Mouse (Mus musculus) stomach, postnatal 0 days (tissue): ENCODE results near the gene Slc1a3. TPM values are rescaled to one million over a fixed set of nuclear protein-coding genes. Genes with fewer than 3 reads are reported as not detected.

Experiments used
- ATAC-seq: fragments of 200-750 bp; cut with Nextera tagmentation; 2 replicates; pipeline ENCODE4 v1.8.0; 2017; ENCODE audit not compliant: low FRiP score, low TSS enrichment
- DNase-seq: peaks from one replicate; pipeline ENCODE4 v3.0.0-alpha.2; 2016; ENCODE audit warnings: low spot score
- H3K27ac ChIP-seq: fragments of 300-500 bp; sonication (generic); replicated peaks from 2 replicates; pipeline ENCODE4 v1.5.1; 2014; ENCODE audit warnings: mild to moderate bottlenecking, control low read depth
- H3K27me3 ChIP-seq: fragments of 300-500 bp; sonication (generic); 2 replicates; pipeline ENCODE4 v1.6.1; 2014; ENCODE audit warnings: low read length; ENCODE audit not compliant: control insufficient read depth, insufficient read depth
- H3K36me3 ChIP-seq: fragments of 300-500 bp; sonication (generic); 2 replicates; pipeline ENCODE4 v1.6.1; 2014; ENCODE audit warnings: low read length, mixed read lengths; ENCODE audit not compliant: control insufficient read depth, insufficient read depth
- H3K4me1 ChIP-seq: fragments of 300-500 bp; sonication (generic); replicated peaks from 2 replicates; pipeline ENCODE4 v1.6.1; 2014; ENCODE audit warnings: antibody characterized with exemption; ENCODE audit not compliant: control insufficient read depth, insufficient read depth
- H3K4me2 ChIP-seq: fragments of 300-500 bp; sonication (generic); replicated peaks from 2 replicates; pipeline ENCODE4 v1.6.1; 2014; ENCODE audit warnings: low read depth, mild to moderate bottlenecking, control low read depth, moderate library complexity
- H3K4me3 ChIP-seq: fragments of 300-500 bp; sonication (generic); 2 replicates; pipeline ENCODE4 v1.5.1; 2014; ENCODE audit warnings: low read depth, low read length, control low read depth
- H3K9ac ChIP-seq: fragments of 300-500 bp; sonication (generic); 2 replicates; pipeline ENCODE4 v1.6.1; 2014; ENCODE audit warnings: mild to moderate bottlenecking, low read length, control low read depth, mixed read lengths
- H3K9me3 ChIP-seq: fragments of 300-500 bp; sonication (generic); 2 replicates; pipeline ENCODE4 v1.6.1; 2016; ENCODE audit warnings: low read length; ENCODE audit not compliant: control insufficient read depth
- CTCF ChIP-seq: IDR thresholded peaks from 2 replicates; pipeline ENCODE4 v1.5.1; 2016; ENCODE audit warnings: antibody characterized with exemption, low read depth, mild to moderate bottlenecking, moderate library complexity
- EP300 ChIP-seq: optimal IDR thresholded peaks from 2 replicates; pipeline ENCODE3; 2016; ENCODE audit warnings: antibody characterized with exemption
- WGBS: fragments of 180-500 bp; shearing (Covaris S2); extraction: QIAGEN DNeasy Blood & Tissue Kit; methylation state at CpG from one replicate; pipeline ENCODE4 v1.1.7; 2014; 5-methylcytosine and 5-hydroxymethylcytosine counted together
- polyA plus RNA-seq: library from polyadenylated mRNA; unstranded; fragments of >200 nt; fragmentation: Nextera tagmentation; extraction: Ambion mirVana; gene quantifications from 2 replicates; pipeline ENCODE4 v1.2.1, GENCODE M21; 2015

Gene Slc1a3
- polyA plus RNA-seq, 1 experiment from 2014 or later, result 4.8 TPM

DNA sequence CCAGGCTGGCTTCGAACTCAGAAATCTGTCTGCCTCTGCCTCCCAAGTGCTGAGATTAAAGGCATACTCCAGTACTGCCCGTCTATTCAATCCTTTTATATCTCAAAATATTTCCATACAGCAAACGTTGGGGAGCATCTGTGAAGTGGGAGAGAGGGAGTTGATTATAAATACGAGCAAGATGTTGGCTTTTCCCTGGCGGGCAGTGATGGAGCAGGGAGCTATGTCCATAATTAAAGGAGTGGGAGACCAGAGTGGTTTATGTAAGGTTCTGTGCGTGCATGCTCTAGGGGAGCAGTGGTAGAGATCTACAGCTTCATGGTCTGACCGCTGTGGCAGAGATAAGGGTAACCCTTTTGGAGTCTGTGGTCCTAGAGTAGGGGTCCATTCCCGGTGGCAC lies 30.2 kb upstream of the Slc1a3 start:
- WGBS, result 87% methylated on average over 8 of the region's 8 CpGs
- H3K36me3 ChIP-seq, result no peaks in the 10 kb centered on the region
- no peak overlapping the region for H3K4me3 ChIP-seq
- H3K27ac ChIP-seq, result no peak overlapping the region
- H3K4me1 ChIP-seq, result no peaks in the 10 kb centered on the region
- ATAC-seq, result no peak
- H3K27me3 ChIP-seq, result no peaks in the 10 kb centered on the region
- no peaks in the 10 kb centered on the region for H3K9me3 ChIP-seq
- no peak overlapping the region for H3K9ac ChIP-seq
- DNase-seq, result no peak
- TF ChIP-seq CTCF (no peak), EP300 (no peak)
- no peak overlapping the region for H3K4me2 ChIP-seq

DNA sequence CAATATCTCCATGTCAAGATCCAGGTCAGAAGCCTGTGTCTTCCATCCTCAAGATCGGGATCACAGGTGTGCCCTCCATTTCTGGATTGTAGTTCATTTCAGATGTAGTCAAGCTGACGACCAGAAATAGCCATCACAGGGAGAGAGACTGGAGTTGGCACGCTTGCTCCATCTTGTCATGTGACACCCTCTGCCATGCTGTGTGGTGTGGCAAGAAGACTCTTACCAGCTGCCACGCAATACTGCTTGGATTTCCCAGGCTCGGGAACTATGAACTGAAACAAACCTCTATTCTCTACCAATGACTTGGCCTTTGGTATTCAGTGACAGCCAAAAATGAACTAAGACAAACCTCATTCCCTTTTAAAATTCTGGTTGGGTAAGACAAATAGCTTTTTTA lies 27.6 kb upstream of the Slc1a3 start:
- no peak overlapping the region for H3K4me3 ChIP-seq
- no peak overlapping the region for H3K4me2 ChIP-seq
- ATAC-seq (no peak), DNase-seq (no peak)
- 77% methylated on average over 5 of the region's 5 CpGs for WGBS
- no peaks in the 10 kb centered on the region for H3K4me1 ChIP-seq
- no peak overlapping the region for H3K9ac ChIP-seq
- no peaks in the 10 kb centered on the region for H3K27me3 ChIP-seq
- H3K36me3 ChIP-seq, result no peaks in the 10 kb centered on the region
- no peak for TF ChIP-seq CTCF
- TF ChIP-seq EP300, result no peak
- H3K27ac ChIP-seq, result no peak overlapping the region
- no peaks in the 10 kb centered on the region for H3K9me3 ChIP-seq

DNA sequence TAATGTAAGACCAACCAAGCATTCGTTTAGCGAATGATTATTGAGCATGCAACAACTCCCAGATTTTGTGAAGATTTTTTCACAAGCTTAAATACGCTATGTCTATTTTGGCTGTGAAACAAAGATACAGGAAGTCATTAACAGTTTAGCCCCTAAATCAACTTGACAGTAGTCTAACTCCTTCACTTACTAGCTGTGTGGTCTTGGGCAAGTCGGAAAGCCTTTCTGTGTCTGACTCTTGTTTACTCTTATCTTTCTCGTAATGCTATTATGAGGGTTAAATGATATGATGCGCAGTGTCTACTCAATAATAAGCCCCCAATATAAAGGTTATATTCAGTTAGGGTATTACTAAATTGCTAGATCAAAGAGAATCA lies 23.8 kb upstream of the Slc1a3 start:
- DNase-seq (no peak), ATAC-seq (no peak)
- Histone ChIP-seq H3K4me2 (no peak overlapping the region), H3K4me1 (no peaks in the 10 kb centered on the region), H3K27me3 (no peaks in the 10 kb centered on the region), H3K9ac (no peak overlapping the region), H3K36me3 (no peaks in the 10 kb centered on the region), H3K9me3 (no peaks in the 10 kb centered on the region), H3K4me3 (no peak overlapping the region), H3K27ac (no peak overlapping the region)
- TF ChIP-seq CTCF, result no peak
- 52% methylated on average over 6 of the region's 6 CpGs for WGBS

DNA sequence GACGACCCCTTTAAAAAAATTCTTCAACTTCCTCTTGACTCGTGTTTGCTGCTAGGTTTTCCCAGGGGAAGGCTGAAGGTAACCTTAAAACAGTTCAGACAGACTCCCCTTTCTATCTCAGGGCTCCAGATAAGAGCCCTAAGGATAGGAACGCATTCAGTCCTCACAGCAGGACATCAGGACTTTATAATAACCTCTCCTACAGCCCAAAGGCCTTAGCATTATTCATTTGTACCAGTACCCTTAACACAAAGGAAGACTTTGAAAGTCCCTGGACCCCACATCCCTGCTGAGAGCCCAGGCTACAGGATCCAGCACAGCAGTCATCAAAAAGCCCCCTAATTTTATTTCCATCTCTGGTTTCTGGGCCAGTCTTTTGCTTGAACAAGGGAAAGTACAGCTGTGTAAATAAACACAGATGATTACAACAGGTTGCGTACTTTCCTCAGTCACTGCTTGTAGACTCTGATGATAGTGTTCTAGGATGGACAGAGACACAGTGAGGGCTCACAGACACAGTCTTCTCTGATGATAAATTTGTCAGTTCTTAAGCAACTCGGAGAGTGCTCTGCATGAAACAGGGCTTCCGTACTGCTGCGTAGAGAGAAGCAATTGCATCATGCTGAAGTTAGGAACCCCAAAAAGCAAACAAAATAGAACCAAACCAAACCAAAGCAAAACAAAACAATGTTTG lies 23.3 kb upstream of the Slc1a3 start:
- TF ChIP-seq EP300 (no peak), CTCF (no peak)
- 24% methylated on average over 7 of the region's 7 CpGs for WGBS
- no peak overlapping the region for H3K4me3 ChIP-seq

DNA sequence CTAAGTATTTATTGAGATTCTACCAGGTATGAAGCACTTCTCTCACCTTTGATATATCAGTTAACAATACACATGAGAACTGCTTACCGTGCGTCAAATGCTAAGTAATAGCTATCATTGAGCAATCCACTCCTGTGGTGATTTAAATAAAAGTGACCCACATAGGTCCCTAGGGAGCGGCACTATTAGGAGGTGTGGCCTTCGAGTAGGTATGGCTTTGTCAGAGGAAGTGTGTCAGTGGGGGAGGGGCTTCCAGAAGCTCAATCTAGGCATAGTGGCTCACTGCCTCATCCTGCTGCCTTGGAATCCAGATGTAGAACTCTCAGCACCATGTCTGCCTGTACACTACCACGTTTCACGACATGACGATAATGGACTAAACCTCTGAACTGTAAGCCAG lies 18.3 kb upstream of the Slc1a3 start:
- no peaks in the 10 kb centered on the region for H3K4me1 ChIP-seq
- DNase-seq (no peak), ATAC-seq (no peak)
- H3K36me3 ChIP-seq, result no peaks in the 10 kb centered on the region
- no peak overlapping the region for H3K9ac ChIP-seq
- no peak overlapping the region for H3K4me3 ChIP-seq
- no peaks in the 10 kb centered on the region for H3K9me3 ChIP-seq
- TF ChIP-seq EP300 (no peak), CTCF (no peak)
- H3K4me2 ChIP-seq, result no peak overlapping the region
- H3K27ac ChIP-seq, result no peak overlapping the region
- H3K27me3 ChIP-seq, result no peaks in the 10 kb centered on the region
- 91% methylated on average over 7 of the region's 7 CpGs for WGBS

More for the DNA sequence above, 23.3 kb upstream of the Slc1a3 start:
- Histone ChIP-seq H3K4me2 (no peak overlapping the region), H3K4me1 (no peaks in the 10 kb centered on the region), H3K27ac (no peak overlapping the region), H3K36me3 (no peaks in the 10 kb centered on the region), H3K27me3 (no peaks in the 10 kb centered on the region), H3K9me3 (no peaks in the 10 kb centered on the region), H3K9ac (no peak overlapping the region)
- DNase-seq (no peak), ATAC-seq (no peak)

DNA sequence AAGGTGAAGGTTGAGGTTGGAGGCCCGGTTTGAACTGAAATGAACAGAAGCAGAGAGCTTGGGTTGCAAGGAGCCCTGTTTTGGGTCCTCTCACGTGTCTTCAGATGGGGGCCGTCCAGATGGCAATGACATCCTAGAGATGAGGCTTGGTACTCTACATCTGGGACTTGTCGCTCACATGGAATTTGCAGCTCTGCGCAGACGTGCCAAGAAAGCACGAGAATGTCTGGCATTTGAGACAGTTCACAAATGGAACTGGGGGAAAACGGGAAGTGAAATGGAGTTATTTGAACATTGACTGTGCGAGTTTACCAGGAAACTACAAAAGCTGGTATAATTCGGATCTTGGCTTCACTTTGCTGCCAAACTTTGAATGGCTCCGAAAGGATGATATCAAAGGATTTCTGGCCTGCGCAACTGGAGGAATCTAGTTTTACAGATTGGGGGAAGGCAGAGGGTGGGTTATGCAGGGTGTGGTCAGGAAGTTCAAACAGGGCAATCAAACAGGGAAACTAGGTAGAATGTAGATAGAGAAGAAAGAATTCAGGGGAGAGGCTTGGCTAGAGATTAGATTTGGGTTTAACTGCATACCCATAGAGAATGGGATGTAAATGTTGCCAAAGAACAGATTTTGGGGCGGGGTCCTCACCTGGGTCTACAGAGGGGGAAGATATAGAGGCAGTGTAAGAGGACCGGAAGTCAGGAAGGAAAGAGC lies 12.0 kb upstream of the Slc1a3 start:
- no peak overlapping the region for H3K9ac ChIP-seq
- H3K4me3 ChIP-seq, result no peak overlapping the region
- H3K27me3 ChIP-seq, result no peaks in the 10 kb centered on the region
- H3K9me3 ChIP-seq, result no peaks in the 10 kb centered on the region
- WGBS, result 51% methylated on average over 14 of the region's 14 CpGs
- H3K4me1 ChIP-seq, result no peaks in the 10 kb centered on the region
- DNase-seq (peak; percentile 24), ATAC-seq (peak; percentile 69)
- no peak for TF ChIP-seq EP300
- no peak for TF ChIP-seq CTCF
- no peak overlapping the region for H3K27ac ChIP-seq
- no peak overlapping the region for H3K4me2 ChIP-seq
- no peaks in the 10 kb centered on the region for H3K36me3 ChIP-seq
